Mouse (Mus musculus) heart, embryonic 11.5 days (tissue): Measurements from ENCODE around the gene Olfr9. TPM values are rescaled to one million over a fixed set of nuclear protein-coding genes. Genes with fewer than 3 reads are reported as not detected.

Experiments used
- ATAC-seq: fragments of 200-750 bp; cut with Nextera tagmentation; replicated peaks from 2 replicates; pipeline ENCODE4 v1.8.0; 2017; ENCODE audit warnings: moderate library complexity; ENCODE audit not compliant: insufficient number of reproducible peaks, low FRiP score, low TSS enrichment
- H3K27ac ChIP-seq: fragments of 300-500 bp; sonication (generic); 2 replicates; pipeline ENCODE4 v1.5.1; 2014; ENCODE audit warnings: mild to moderate bottlenecking, low read depth, low read length
- H3K27me3 ChIP-seq: fragments of 300-500 bp; sonication (generic); 2 replicates; pipeline ENCODE4 v1.6.1; 2014; ENCODE audit warnings: mild to moderate bottlenecking, low read length, mixed read lengths; ENCODE audit not compliant: control insufficient read depth, insufficient read depth
- H3K36me3 ChIP-seq: fragments of 300-500 bp; sonication (generic); 2 replicates; pipeline ENCODE4 v1.6.1; 2014; ENCODE audit warnings: mild to moderate bottlenecking, low read length, moderate library complexity, mixed read lengths; ENCODE audit not compliant: control insufficient read depth, insufficient read depth
- H3K4me1 ChIP-seq: fragments of 300-500 bp; sonication (generic); 2 replicates; pipeline ENCODE4 v1.6.1; 2014; ENCODE audit warnings: low read length; ENCODE audit not compliant: control insufficient read depth, insufficient read depth
- H3K4me2 ChIP-seq: fragments of 300-500 bp; sonication (generic); 2 replicates; pipeline ENCODE4 v1.6.1; 2014; ENCODE audit warnings: mild to moderate bottlenecking, moderate library complexity
- H3K4me3 ChIP-seq: fragments of 300-500 bp; sonication (generic); 2 replicates; pipeline ENCODE4 v1.5.1; 2014; ENCODE audit warnings: low read depth, low read length
- H3K9ac ChIP-seq: fragments of 300-500 bp; sonication (generic); 2 replicates; pipeline ENCODE4 v1.6.1; 2014; ENCODE audit warnings: mild to moderate bottlenecking, low read depth, low read length, moderate library complexity
- H3K9me3 ChIP-seq: fragments of 300-500 bp; sonication (generic); replicated peaks from 2 replicates; pipeline ENCODE4 v1.6.1; 2016; ENCODE audit warnings: low read length; ENCODE audit not compliant: control insufficient read depth
- WGBS: fragments of 180-500 bp; shearing (Covaris S2); extraction: QIAGEN DNeasy Blood & Tissue Kit; methylation state at CpG from one replicate; pipeline ENCODE4 v1.1.7; 2014; ENCODE audit not compliant: insufficient replicate concordance; 5-methylcytosine and 5-hydroxymethylcytosine counted together
- polyA plus RNA-seq: library from polyadenylated mRNA; unstranded; fragments of >200 nt; fragmentation: Nextera tagmentation; extraction: Ambion mirVana; gene quantifications from 2 replicates; pipeline ENCODE4 v1.2.1, GENCODE M21; 2014

Olfr9 gene
- polyA plus RNA-seq, 1 experiment from 2014 or later: not detected

DNA sequence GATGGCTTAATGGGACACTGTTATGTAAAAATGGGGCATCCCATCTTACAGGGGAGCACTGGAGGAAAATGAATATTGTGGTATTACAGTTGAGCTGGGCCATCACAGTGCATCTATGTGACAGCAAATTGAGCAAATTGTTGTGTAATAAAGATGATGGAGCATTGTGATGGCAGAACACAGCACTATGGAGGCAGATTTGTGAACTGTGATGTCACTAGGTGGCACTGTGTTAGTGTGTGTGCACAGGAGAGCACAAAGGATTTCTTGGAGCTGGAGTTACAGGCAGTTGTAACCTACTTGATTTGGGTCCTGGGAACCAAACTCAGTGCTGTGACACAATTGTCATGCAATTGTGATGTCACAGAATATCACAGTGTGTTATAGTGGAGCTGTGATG is 34.1 kb downstream of the Olfr9 start:
- Histone ChIP-seq H3K27me3 (no peaks in the 10 kb centered on the region), H3K4me1 (no peaks in the 10 kb centered on the region), H3K9me3 (no peaks in the 10 kb centered on the region), H3K4me3 (no peak overlapping the region), H3K4me2 (no peak overlapping the region), H3K9ac (no peak overlapping the region), H3K27ac (no peak overlapping the region), H3K36me3 (no peaks in the 10 kb centered on the region)
- ATAC-seq: no peak

DNA sequence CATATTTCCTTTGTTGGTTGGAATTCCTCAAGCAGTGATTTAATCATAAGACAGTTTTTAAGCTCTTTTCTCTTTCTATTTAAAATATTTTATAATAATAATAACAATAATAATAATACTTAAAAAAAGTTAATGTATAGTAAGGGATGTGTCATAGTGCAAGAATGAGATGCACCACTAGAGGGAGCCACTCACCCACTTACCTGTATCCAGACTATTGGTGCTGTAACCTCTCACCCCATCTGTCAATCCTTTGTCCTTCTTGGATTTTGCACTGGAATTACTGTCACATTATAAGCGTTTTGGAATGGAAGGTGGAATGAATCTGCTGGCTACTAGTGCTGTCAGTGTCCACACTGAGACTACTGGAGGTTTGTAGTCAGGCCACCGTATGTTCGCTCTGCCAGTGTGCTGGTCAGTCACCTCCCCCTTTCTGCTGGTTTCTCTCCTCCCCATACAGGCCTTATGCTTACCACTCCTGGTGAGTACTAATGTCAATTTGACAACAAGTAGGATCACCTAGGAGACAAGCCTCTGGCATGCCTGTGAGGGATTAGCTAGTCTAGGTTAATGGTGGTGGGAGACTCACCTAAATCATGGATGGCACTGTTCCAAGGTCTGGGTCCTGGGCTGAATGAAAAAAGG is 36.9 kb downstream of the Olfr9 start:
- H3K4me3 ChIP-seq: no peak overlapping the region
- H3K9ac ChIP-seq: no peak overlapping the region
- no peak overlapping the region for H3K4me2 ChIP-seq
- no peaks in the 10 kb centered on the region for H3K4me1 ChIP-seq
- H3K27ac ChIP-seq: no peak overlapping the region
- ATAC-seq: no peak
- no peaks in the 10 kb centered on the region for H3K9me3 ChIP-seq
- no peaks in the 10 kb centered on the region for H3K27me3 ChIP-seq
- H3K36me3 ChIP-seq: no peaks in the 10 kb centered on the region
- WGBS: 55% methylated on average over 3 of the region's 3 CpGs

DNA sequence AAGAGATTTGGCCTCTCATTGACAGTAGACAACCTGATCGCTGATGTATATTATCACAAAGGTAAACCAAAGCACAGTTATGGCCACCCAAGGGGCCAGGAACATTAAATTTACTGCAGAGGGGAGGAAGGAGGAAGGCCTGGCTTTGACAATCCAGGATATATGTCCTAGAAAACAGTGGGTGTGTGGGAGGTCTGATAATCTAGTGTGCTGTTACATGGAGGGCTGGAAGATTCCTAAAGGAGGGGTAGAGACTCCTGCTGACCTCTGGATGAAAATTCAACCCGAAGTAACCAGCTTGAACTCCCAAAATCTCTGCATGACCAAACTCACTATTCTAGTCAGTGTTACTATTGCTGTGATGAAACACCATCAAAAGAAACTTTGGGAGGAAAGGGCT is 39.1 kb downstream of the Olfr9 start:
- Histone ChIP-seq H3K9ac (no peak overlapping the region), H3K27me3 (no peaks in the 10 kb centered on the region), H3K9me3 (no peaks in the 10 kb centered on the region), H3K4me2 (no peak overlapping the region), H3K4me1 (no peaks in the 10 kb centered on the region), H3K4me3 (no peak overlapping the region), H3K27ac (no peak overlapping the region), H3K36me3 (no peaks in the 10 kb centered on the region)
- no peak for ATAC-seq
- WGBS: 67% methylated on average over 2 of the region's 2 CpGs

DNA sequence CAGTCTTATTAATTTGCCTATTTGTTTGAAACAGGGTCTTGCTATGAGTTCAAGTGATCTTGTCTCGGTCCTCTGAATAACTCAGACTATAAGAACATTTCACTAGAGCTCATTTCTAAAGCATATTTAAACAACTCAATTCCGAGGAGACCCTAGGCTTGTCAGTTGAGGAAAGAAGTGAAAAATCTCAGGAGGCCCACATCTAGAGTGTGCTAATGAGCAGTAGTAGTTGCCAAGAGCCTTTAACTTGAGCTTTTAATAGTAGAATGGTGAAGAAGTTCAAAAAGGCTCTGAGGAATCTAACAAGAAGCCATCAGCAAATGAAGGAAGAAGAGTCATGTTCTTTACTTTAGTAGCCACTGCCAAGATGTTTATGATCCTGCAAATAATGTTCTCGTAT is 50.6 kb downstream of the Olfr9 start, which contains the start of gene Olfr764-ps1:
Olfr764-ps1 (minus strand) TSS at position 101 of the 400 bp plus-strand sequence.
- no peaks in the 10 kb centered on the region for H3K27me3 ChIP-seq
- H3K4me1 ChIP-seq: no peaks in the 10 kb centered on the region
- H3K27ac ChIP-seq: no peak within 1 kb of the TSS
- H3K36me3 ChIP-seq: no peaks in the 10 kb centered on the region
- H3K9ac ChIP-seq: no peak within 1 kb of the TSS
- no peak within 1 kb of the TSS for H3K4me2 ChIP-seq
- WGBS: 71% methylated on average over 3 of the region's 3 CpGs
- H3K4me3 ChIP-seq: no peak within 1 kb of the TSS
- H3K9me3 ChIP-seq: no peaks in the 10 kb centered on the region
- ATAC-seq: no peak

Other genes with a start within 250 kb of the Olfr9 start
- 5.6 and 5.9 TPM in 2 replicates for gene Dgka, start 244.6 kb upstream of the Olfr9 start, polyA plus RNA-seq
- gene Pym1, start 241.5 kb upstream of the Olfr9 start, polyA plus RNA-seq: 25.4 and 27.2 TPM in 2 replicates
- gene Mmp19, start 198.5 kb upstream of the Olfr9 start, polyA plus RNA-seq: 0.49 and 0.57 TPM in 2 replicates
- gene Dnajc14, start 185.4 kb upstream of the Olfr9 start, polyA plus RNA-seq: 28.7 and 37.0 TPM in 2 replicates
- 15.0 and 18.2 TPM in 2 replicates for gene Tmem198b, start 185.1 kb upstream of the Olfr9 start, polyA plus RNA-seq
- 204 and 210 TPM in 2 replicates for gene Sarnp, start 172.1 kb upstream of the Olfr9 start, polyA plus RNA-seq
- 50.7 and 60.3 TPM in 2 replicates for gene Ormdl2, start 167.8 kb upstream of the Olfr9 start, polyA plus RNA-seq
- gene Gdf11, start 97.7 kb upstream of the Olfr9 start, polyA plus RNA-seq: 4.1 and 4.5 TPM in 2 replicates
- gene Cd63, start 88.4 kb upstream of the Olfr9 start, polyA plus RNA-seq: 296 and 306 TPM in 2 replicates
- 6.1 and 8.1 TPM in 2 replicates for gene Rdh5, start 66.5 kb upstream of the Olfr9 start, polyA plus RNA-seq
- gene Bloc1s1, start 65.4 kb upstream of the Olfr9 start, polyA plus RNA-seq: 195 and 206 TPM in 2 replicates
- 0.43 and 0.79 TPM in 2 replicates for gene Itga7, start 55.6 kb upstream of the Olfr9 start, polyA plus RNA-seq
- not detected in 2 replicates for gene Mettl7b, start 28.4 kb upstream of the Olfr9 start, polyA plus RNA-seq
- not detected in 2 replicates for gene Olfr763, start 21.4 kb downstream of the Olfr9 start, polyA plus RNA-seq
- gene Olfr764-ps1, start 50.5 kb downstream of the Olfr9 start, polyA plus RNA-seq: not detected in 2 replicates
- not detected in 2 replicates for gene Olfr765, start 60.6 kb downstream of the Olfr9 start, polyA plus RNA-seq
- not detected in 2 replicates for gene Olfr766-ps1, start 79.5 kb downstream of the Olfr9 start, polyA plus RNA-seq
- gene Olfr767, start 93.5 kb downstream of the Olfr9 start, polyA plus RNA-seq: not detected in 2 replicates
- gene Olfr768, start 109.9 kb downstream of the Olfr9 start, polyA plus RNA-seq: not detected in 2 replicates
- gene Olfr769, start 128.4 kb downstream of the Olfr9 start, polyA plus RNA-seq: not detected in 2 replicates
- gene Olfr770, start 149.6 kb downstream of the Olfr9 start, polyA plus RNA-seq: not detected in 2 replicates
- gene Olfr771, start 175.3 kb downstream of the Olfr9 start, polyA plus RNA-seq: not detected in 2 replicates
- gene Olfr772, start 188.5 kb downstream of the Olfr9 start, polyA plus RNA-seq: not detected in 2 replicates
- not detected in 2 replicates for gene Olfr773, start 198.0 kb downstream of the Olfr9 start, polyA plus RNA-seq
- gene Olfr774, start 246.8 kb downstream of the Olfr9 start, polyA plus RNA-seq: not detected in 2 replicates